Mouse (Mus musculus): ENCODE results near the gene Tmem198. TPM values are rescaled to one million over a fixed set of nuclear protein-coding genes. Genes with fewer than 3 reads are reported as not detected.

Tmem198 gene
- total RNA-seq (2021), result 100 to 1,000 TPM in 1 of 2 experiments, 10 to 100 TPM in 1; 92.9 to 111 TPM

DNA sequence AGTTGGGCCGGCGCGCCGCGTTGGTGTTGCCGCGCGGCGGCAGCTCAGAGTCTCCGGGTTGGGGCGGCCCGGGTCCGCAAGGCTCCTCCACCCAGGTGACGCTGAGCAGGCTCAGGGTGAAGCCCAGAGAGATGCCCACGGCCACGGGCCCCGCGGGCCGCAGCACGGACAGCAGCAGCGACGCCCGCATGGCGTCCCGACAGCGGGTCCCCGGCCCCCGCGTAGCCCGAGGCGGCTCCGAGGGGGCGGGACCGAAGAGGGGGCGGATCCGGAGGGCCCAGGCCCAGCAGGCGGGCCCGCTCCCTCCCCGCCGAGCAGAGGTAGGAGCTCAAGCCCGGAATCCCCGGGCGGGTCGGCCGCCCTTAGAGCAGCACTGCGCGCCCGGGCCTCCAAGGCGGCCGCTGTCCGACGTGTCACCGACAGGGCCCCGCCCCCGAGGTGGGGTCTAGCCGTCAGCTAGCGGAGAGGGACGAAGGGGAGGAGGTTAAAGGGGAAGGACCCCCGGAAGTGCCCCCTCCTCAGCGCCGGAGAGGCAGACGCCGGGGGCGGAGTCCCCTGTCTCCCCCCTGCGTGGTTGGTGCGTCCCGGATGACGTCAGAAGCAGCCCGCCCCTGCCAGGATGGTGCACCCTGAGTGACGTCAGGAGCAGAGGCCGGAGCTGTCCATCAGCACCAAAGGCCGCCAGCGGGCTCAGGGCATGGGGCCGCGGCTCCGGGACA lies at the start of gene Tmem198, which contains the start of gene Chpf:
TSS of gene Tmem198 (plus strand) at position 617 of the 719 bp plus-strand sequence.
TSS of gene Chpf (minus strand) at position 392 of the 719 bp plus-strand sequence.
- DNase-seq (ENCODE audit: low spot score in 2 of 2), result peak; percentile 98 to 99
- intact Hi-C loops (cut with DNase I), result no loop called here

GRCm38 (mm10) chr1:75435475-75436328 lies 43.6 kb upstream of the Tmem198 start, which contains the start of gene Gmppa:
TSS of gene Gmppa (plus strand) at chr1:75435930.
- DNase-seq (ENCODE audit: low spot score in 2 of 2), result peak; percentile 78 to 91
- intact Hi-C loops (cut with DNase I), result loop anchor here (1.0 kb wide), 1 partner anchor 9 kb away; no protein-coding TSS in a partner anchor

DNA sequence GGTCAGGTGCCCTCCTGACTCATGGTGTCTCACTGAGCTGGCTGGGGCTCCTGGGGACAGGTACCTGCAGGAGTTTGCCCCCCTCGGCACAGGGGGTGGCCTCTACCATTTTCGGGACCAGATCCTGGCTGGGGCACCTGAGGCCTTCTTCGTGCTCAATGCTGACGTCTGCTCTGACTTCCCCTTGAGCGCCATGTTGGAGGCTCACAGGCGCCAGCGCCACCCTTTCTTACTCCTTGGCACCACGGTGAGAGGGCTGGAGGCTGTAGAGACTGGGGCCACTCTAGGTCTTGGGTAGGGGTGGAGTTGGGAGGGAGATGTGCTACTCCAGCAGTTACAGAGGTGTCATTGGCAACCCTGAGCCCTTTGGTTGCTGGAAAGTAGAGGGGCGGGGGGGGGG lies 40.5 kb upstream of the Tmem198 start:
- no peak for DNase-seq (ENCODE audit: low spot score in 2 of 2)
- intact Hi-C loops (cut with DNase I), result no loop called here

DNA sequence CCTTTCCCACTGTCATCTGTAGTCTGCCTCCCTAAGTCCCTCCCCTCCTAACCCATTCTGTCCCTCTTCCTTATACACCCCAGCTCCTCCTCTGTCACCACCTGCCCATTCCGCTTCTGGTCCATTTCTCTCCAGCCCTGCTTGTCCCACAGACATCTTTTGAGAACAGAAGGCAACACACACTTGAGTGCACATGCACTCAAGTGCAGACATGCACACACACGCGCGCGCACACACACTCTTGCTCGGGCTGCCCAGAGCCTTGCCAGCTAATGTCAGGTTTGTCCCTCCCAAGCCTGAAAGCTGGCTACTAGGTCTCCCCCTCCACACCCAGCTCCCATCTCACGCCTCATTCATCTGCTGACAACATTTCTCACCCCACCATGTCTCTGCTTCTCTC lies 38.7 kb upstream of the Tmem198 start:
- DNase-seq (ENCODE audit: low spot score in 2 of 2), result no peak
- intact Hi-C loops (cut with DNase I), result no loop called here

GRCm38 (mm10) chr1:75441471-75441996 lies 37.8 kb upstream of the Tmem198 start:
- intact Hi-C loops (cut with DNase I), result no loop called here
- DNase-seq (ENCODE audit: low spot score in 2 of 2), result no peak

DNA sequence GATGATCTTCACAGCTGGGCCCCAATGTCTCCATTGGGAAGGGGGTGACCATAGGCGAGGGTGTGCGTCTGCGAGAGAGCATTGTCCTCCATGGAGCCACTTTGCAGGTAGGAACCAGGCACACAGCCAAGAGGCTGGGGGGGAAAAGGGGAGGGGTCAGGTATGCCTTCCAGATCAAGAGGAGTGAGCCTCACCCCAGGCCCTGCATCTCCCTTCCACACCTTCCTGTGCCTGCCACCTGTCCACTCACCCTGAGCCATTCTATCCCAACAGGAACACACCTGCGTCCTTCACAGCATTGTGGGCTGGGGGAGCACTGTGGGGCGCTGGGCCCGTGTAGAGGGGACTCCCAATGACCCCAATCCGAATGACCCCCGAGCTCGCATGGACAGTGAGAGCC lies 37.2 kb upstream of the Tmem198 start:
- no peak for DNase-seq (ENCODE audit: low spot score in 2 of 2)
- intact Hi-C loops (cut with DNase I), result no loop called here

DNA sequence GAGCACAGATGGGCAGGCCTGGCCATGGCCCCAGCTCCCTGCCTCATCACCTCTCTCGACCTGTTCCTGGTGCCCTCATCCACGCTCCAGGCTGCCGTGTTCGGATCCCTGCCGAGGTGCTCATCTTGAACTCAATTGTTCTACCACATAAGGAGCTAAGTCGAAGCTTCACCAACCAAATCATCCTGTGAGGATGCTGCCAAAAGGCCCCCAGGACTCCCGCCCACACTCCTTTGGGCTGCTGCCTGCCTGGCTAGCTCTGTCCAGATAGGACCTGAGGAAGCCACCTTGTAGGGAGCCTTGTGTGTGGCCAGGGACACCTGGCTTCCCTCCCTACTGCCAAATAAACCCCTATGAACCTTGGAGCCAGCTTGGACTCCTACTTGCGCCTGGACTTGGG lies 36.5 kb upstream of the Tmem198 start:
- no peak for DNase-seq (ENCODE audit: low spot score in 2 of 2)
- intact Hi-C loops (cut with DNase I), result no loop called here

DNA sequence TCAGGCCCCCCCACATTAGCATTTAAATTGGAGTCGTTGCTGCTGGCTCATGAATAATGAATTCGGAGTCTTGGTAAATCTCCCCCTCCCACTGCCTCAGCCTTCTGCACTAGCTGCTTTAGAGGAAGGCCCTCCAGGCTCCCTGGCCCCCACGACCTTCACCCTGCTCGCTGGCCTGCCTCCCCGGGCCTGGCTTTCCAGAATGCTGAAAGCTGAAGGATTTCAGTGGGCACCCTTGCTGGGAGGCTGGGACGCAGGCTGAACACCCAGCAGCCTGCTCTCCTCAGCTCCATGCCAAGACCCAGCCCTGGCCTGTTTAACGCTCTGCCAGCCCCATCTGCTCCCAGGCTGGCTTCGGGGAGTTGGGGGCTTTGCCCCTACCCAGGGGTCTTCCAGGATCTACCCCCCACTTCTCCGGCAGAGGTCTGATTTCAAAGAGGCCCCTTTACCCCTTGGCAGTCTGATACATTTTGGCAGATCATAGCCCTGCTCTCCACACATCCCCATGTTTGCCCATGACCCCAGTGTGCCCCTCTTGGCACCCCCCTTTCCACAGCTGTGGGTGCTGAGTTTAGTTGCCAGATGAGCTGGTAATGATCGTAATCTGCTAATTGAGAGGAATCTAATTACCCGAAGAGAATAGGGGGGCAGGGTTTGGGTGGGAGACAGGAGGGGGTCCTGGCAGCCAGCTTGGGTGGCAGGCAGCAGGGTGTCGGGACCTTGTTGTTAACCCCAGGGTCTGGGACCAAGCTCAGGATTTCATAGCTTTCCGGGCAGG lies 35.9 kb upstream of the Tmem198 start:
- intact Hi-C loops (cut with DNase I), result loop anchor here (1.0 to 2.0 kb wide), 2 partner anchors 7 to 23 kb away; no protein-coding TSS in a partner anchor
- no peak for DNase-seq (ENCODE audit: low spot score in 2 of 2)

- intact Hi-C loops (cut with DNase I), result loop anchor here (1.0 to 2.0 kb wide), 2 partner anchors 8 to 23 kb away; no protein-coding TSS in a partner anchor
- DNase-seq (ENCODE audit: low spot score in 2 of 2), result no peak
These were observed 35.1 kb upstream of the Tmem198 start for GRCm38 (mm10) chr1:75444208-75444607.

GRCm38 (mm10) chr1:75445141-75445701 lies 34.1 kb upstream of the Tmem198 start:
- intact Hi-C loops (cut with DNase I), result loop anchor here (2.0 kb wide), 1 partner anchor 22 kb away; no protein-coding TSS in a partner anchor
- peak; percentile 52 to 81 for DNase-seq (ENCODE audit: low spot score in 2 of 2)

DNA sequence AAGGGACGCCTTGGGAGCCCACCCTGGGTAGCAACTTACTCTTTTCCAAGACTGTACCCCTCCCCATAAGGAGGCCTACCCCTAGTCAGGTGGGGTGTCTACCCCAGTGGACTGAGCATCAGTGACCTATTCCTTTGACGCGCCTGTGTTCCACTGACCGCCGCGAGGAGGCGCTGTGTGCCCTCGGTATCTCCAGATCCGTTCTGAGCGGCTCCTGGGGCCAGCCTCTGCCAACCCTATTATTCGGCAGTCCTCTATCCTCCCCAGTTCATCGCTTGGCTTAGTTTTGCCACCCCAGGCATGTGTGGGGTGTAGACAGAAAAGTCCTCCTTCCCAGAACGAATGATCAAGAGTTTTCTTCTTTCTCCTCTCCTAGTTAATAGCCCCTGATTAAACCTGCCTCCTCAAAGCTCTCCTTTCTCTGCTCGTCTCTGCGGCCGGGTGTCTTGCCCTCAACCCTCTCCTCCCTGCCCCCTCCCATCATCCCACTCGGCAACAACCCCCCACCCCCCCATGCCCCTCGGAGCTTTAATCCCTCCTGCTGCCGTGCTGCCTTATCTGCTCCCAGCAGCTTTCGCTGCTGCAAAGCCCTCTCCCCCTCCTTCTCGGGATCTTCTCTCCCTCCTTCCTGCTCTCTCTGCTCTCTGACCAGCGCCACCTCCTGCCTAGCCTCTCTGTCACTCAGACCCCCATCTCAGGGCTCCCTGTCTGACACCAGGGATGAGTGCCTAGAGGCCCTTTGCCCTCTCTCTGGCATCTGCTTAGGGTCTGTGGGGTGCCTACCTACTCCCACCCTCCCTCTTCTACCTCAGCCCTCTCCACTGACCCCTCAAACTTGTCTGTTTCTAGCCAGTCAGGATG lies 33.4 kb upstream of the Tmem198 start:
- intact Hi-C loops (cut with DNase I), result loop anchor here (2.0 kb wide), 1 partner anchor 21 kb away; no protein-coding TSS in a partner anchor
- peak; percentile 68 to 72 for DNase-seq (ENCODE audit: low spot score in 2 of 2)

DNA sequence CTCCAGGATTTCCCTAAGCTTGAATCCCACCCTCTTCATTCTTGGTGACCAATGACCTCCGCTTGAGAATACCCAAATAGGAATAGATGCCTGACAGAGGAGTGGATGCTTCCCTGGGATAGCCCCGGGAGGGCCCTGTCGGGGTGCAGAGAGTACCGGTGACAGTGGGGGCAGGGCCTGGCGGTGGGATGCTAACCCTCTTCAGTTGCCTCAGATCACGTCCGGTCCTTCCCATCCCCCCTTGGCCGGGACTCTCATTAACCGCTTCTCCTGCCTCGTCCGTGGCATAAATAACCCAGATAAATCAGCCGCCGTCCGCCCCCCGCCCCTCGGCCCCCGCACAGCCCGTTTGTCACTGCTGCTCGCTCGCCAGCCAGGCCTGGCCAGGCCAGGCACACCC lies 32.7 kb upstream of the Tmem198 start:
- no peak for DNase-seq (ENCODE audit: low spot score in 2 of 2)
- intact Hi-C loops (cut with DNase I), result no loop called here

GRCm38 (mm10) chr1:75447265-75448051 lies 31.9 kb upstream of the Tmem198 start:
- intact Hi-C loops (cut with DNase I), result no loop called here
- DNase-seq (ENCODE audit: low spot score in 2 of 2), result peak in 1 of 2 experiments; percentile 37

DNA sequence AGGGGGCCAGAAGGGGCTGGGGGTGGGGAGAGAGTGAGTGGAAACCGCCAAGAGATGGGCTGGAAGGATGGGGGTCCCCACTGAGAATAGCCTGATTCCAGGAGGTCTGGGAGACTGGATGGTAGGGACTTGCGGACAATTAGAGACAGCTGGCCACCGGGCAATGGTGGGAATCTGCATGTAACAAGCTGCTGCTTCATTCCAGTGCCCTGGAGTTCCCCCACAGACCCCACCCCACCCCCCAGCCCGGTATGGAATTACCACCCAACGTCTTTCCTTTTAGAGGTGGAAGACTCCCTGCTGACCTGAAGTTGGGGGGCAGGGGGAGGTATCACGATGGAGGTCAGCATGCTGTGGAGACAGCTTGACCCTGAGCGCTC lies 31.3 kb upstream of the Tmem198 start:
- intact Hi-C loops (cut with DNase I), result no loop called here
- DNase-seq (ENCODE audit: low spot score in 2 of 2), result no peak

DNA sequence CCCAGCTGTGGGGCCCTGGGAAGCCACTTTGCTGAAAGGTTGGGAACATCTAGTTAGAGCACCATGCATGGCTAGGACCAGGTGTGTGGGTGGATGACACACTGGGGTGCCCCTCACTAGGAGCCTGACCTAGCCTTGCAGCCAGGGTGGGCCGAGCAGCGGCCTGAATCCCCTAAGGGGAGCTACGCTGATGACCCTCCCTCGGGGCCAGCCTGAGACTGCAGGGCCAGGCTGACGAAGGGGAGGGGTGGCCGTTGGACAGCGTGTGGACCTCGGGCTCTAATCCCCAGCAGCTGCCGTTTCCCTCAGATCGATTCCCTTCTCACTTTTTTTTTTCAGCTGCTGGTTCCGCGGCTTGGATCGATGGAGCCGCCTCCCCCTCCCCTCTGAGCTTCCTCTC lies 30.4 kb upstream of the Tmem198 start:
- intact Hi-C loops (cut with DNase I), result no loop called here
- no peak for DNase-seq (ENCODE audit: low spot score in 2 of 2)

GRCm38 (mm10) chr1:75449377-75450135 lies 29.8 kb upstream of the Tmem198 start:
- no peak for DNase-seq (ENCODE audit: low spot score in 2 of 2)
- intact Hi-C loops (cut with DNase I), result no loop called here

Measured in left cerebral cortex, postnatal 25 days (tissue).